ENCODE assay signal across 23 mouse cellular contexts in genomic region chr5:122084470-122084869, GRCm38 (mm10). TPM values are rescaled to one million over a fixed set of nuclear protein-coding genes. Genes with fewer than 3 reads are reported as not detected.
A peak's percentile ranks its signal among the peaks of the same experiment; 100 is the strongest.
DNase-seq lines count a peak whose midpoint lies in the region; ATAC-seq lines count a peak whose summit lies in the region.
"Had no signal": no experiment of that assay in that cellular context is flagged by ENCODE, and none has a peak within 500 bp of the region (broad histone marks: within the 10 kb centered on the region; RNA-seq: fewer than 3 reads in every experiment).

No protein-coding gene starts in this region.

- no peak overlapping the region for H3K27ac ChIP-seq in intestine, embryonic 15.5 days
- no peak overlapping the region for H3K27ac ChIP-seq in intestine, embryonic 16.5 days (ENCODE audit: low read length)
- no peak overlapping the region for H3K27ac ChIP-seq in liver, embryonic 13.5 days
- no peak overlapping the region for H3K27ac ChIP-seq in midbrain, embryonic 11.5 days (ENCODE audit: low read depth, low read length)
- H3K27ac ChIP-seq: embryonic facial prominence, embryonic 10.5 days; forebrain, embryonic 10.5 days; hindbrain, embryonic 13.5 days had no signal

- H3K36me3 ChIP-seq in intestine, embryonic 15.5 days, result no peaks in the 10 kb centered on the region
- H3K36me3 ChIP-seq in intestine, embryonic 16.5 days (ENCODE audit: control insufficient read depth, insufficient read depth, low read length), result no peaks in the 10 kb centered on the region
- no peaks in the 10 kb centered on the region for H3K36me3 ChIP-seq in liver, embryonic 13.5 days
- no peaks in the 10 kb centered on the region for H3K36me3 ChIP-seq in midbrain, embryonic 11.5 days (ENCODE audit: control insufficient read depth, insufficient read depth, low read length)
- H3K36me3 ChIP-seq: embryonic facial prominence, embryonic 10.5 days; forebrain, embryonic 10.5 days; heart, embryonic 10.5 days; heart, embryonic 15.5 days; hindbrain, embryonic 13.5 days had no signal

- 0 out of 2 replicates have a peak, but pooled peaks cover 5% of the 10 kb centered on the region for H3K4me1 ChIP-seq in intestine, embryonic 15.5 days (replicated peaks)
- 0 out of 2 replicates have a peak, but pooled peaks cover 2% of the 10 kb centered on the region for H3K4me1 ChIP-seq in intestine, embryonic 16.5 days (ENCODE audit: control insufficient read depth, insufficient read depth, low read length)
- H3K4me1 ChIP-seq in liver, embryonic 13.5 days (replicated peaks), result peaks cover 18% of the 10 kb centered on the region
- H3K4me1 ChIP-seq in midbrain, embryonic 11.5 days (ENCODE audit: control insufficient read depth, insufficient read depth, low read length), result no peaks in the 10 kb centered on the region
- H3K4me1 ChIP-seq: embryonic facial prominence, embryonic 10.5 days; forebrain, embryonic 10.5 days had no signal

- peak; percentile 20 for DNase-seq in c-Kit-positive CD71-positive TER-119-positive erythroid progenitor cells, embryonic 14.5 days (ENCODE audit: low spot score)
- no peak for DNase-seq in liver, embryonic 13.5 days
- no peak for DNase-seq in lung, postnatal 14 days
- DNase-seq in midbrain, embryonic 11.5 days (ENCODE audit: low spot score, missing footprints), result no peak
- DNase-seq in gastrocnemius, postnatal 10 days, result no peak
- DNase-seq: adrenal gland, postnatal 10 days; cerebellum, adult 18-20 months; cerebellum, adult 9-11 months; gastrocnemius, adult 2 months; gastrocnemius, postnatal 36 days; heart, adult 11 months; heart, postnatal 14 days had no signal

- H3K27me3 ChIP-seq in intestine, embryonic 15.5 days (replicated peaks), result no peaks in the 10 kb centered on the region
- H3K27me3 ChIP-seq in intestine, embryonic 16.5 days (replicated peaks; ENCODE audit: control insufficient read depth, insufficient read depth, low read length), result no peaks in the 10 kb centered on the region
- no peaks in the 10 kb centered on the region for H3K27me3 ChIP-seq in liver, embryonic 13.5 days
- no peaks in the 10 kb centered on the region for H3K27me3 ChIP-seq in midbrain, embryonic 11.5 days (ENCODE audit: control insufficient read depth, insufficient read depth, low read length)
- H3K27me3 ChIP-seq: heart, embryonic 15.5 days had no signal

- H3K9ac ChIP-seq in intestine, embryonic 15.5 days, result no peak overlapping the region
- H3K9ac ChIP-seq in intestine, embryonic 16.5 days (ENCODE audit: low read depth, low read length), result no peak overlapping the region
- H3K9ac ChIP-seq in liver, embryonic 13.5 days, result no peak overlapping the region
- H3K9ac ChIP-seq in midbrain, embryonic 11.5 days (ENCODE audit: low read length), result no peak overlapping the region
- H3K9ac ChIP-seq: hindbrain, embryonic 13.5 days had no signal

- ATAC-seq in intestine, embryonic 15.5 days, result peak; percentile 51; the same call in 1 of the 2 replicates
- no peak; the same call in 1 of the 2 replicates for ATAC-seq in intestine, embryonic 16.5 days
- peak; percentile 51; the same call in 1 of the 2 replicates for ATAC-seq in liver, embryonic 13.5 days (ENCODE audit: low read depth)
- no peak for ATAC-seq in midbrain, embryonic 11.5 days (ENCODE audit: low FRiP score)
- ATAC-seq: forebrain, embryonic 14.5 days had no signal

- no peaks in the 10 kb centered on the region for H3K9me3 ChIP-seq in intestine, embryonic 15.5 days
- 0 out of 2 replicates have a peak, but pooled peaks cover 2% of the 10 kb centered on the region for H3K9me3 ChIP-seq in intestine, embryonic 16.5 days (ENCODE audit: control insufficient read depth, low read length)
- H3K9me3 ChIP-seq in liver, embryonic 13.5 days (replicated peaks), result no peaks in the 10 kb centered on the region; the same call in 1 of the 2 replicates
- H3K9me3 ChIP-seq in midbrain, embryonic 11.5 days (ENCODE audit: control insufficient read depth, low read length), result no peaks in the 10 kb centered on the region
- H3K9me3 ChIP-seq: embryonic facial prominence, embryonic 10.5 days; heart, embryonic 10.5 days; heart, embryonic 15.5 days; hindbrain, embryonic 13.5 days had no signal

- H3K4me2 ChIP-seq in intestine, embryonic 15.5 days (replicated peaks), result no peak overlapping the region
- no peak overlapping the region for H3K4me2 ChIP-seq in intestine, embryonic 16.5 days (ENCODE audit: low read depth, low read length)
- H3K4me2 ChIP-seq in liver, embryonic 13.5 days, result no peak overlapping the region
- no peak overlapping the region for H3K4me2 ChIP-seq in midbrain, embryonic 11.5 days
- H3K4me2 ChIP-seq: heart, embryonic 15.5 days; hindbrain, embryonic 13.5 days had no signal

- H3K4me3 ChIP-seq in intestine, embryonic 15.5 days (replicated peaks), result no peak overlapping the region
- H3K4me3 ChIP-seq in intestine, embryonic 16.5 days (ENCODE audit: low read length), result no peak overlapping the region
- no peak overlapping the region for H3K4me3 ChIP-seq in liver, embryonic 13.5 days (replicated peaks)
- H3K4me3 ChIP-seq in midbrain, embryonic 11.5 days (ENCODE audit: low read depth, low read length), result no peak overlapping the region
- H3K4me3 ChIP-seq: embryonic facial prominence, embryonic 10.5 days; erythroblast, embryonic 14.5 days; forebrain, embryonic 10.5 days; heart, embryonic 10.5 days; heart, embryonic 15.5 days; hindbrain, embryonic 13.5 days had no signal

- 55% methylated on average over 3 of the region's 3 CpGs for WGBS in intestine, embryonic 15.5 days
- 63% methylated on average over 3 of the region's 3 CpGs for WGBS in intestine, embryonic 16.5 days
- 34% methylated on average over 3 of the region's 3 CpGs for WGBS in liver, embryonic 13.5 days (ENCODE audit: insufficient replicate concordance)
- 84% methylated on average over 3 of the region's 3 CpGs for WGBS in midbrain, embryonic 11.5 days

RNA-seq across cellular contexts. Expression of gene Myl2, which starts 16.3 kb away (rescaled TPM):
- polyA plus RNA-seq in intestine, embryonic 15.5 days (2015; fragmentation: Nextera tagmentation; extraction: Ambion mirVana), result 0.45 and 0.62 TPM in 2 replicates
- polyA plus RNA-seq in intestine, embryonic 16.5 days (2015; fragmentation: Nextera tagmentation; extraction: Ambion mirVana), result 0.87 and 1.9 TPM in 2 replicates
- 0.70 and 11.9 TPM in 2 replicates for polyA plus RNA-seq in liver, embryonic 13.5 days (2015; fragmentation: Nextera tagmentation; extraction: Ambion mirVana)
- polyA plus RNA-seq in midbrain, embryonic 11.5 days (2014; fragmentation: Nextera tagmentation; extraction: Ambion mirVana), result 0.29 TPM in 1 of 2 replicates, not detected in the other
- total RNA-seq in gastrocnemius, postnatal 10 days (2021), result 100 to 1,000 TPM; 526 to 721 TPM
- total RNA-seq: hematopoietic stem cell, adult 5-6 weeks had no signal
- polyA plus RNA-seq: C2C12; embryonic facial prominence, embryonic 10.5 days; erythroblast, embryonic 14.5 days; forebrain, embryonic 10.5 days had no signal

RNA-seq across cellular contexts. Expression of gene Cux2, which starts 34.6 kb away (rescaled TPM):
- 6.9 and 7.1 TPM in 2 replicates for polyA plus RNA-seq in intestine, embryonic 15.5 days (2015; fragmentation: Nextera tagmentation; extraction: Ambion mirVana)
- 4.3 and 4.8 TPM in 2 replicates for polyA plus RNA-seq in intestine, embryonic 16.5 days (2015; fragmentation: Nextera tagmentation; extraction: Ambion mirVana)
- polyA plus RNA-seq in liver, embryonic 13.5 days (2015; fragmentation: Nextera tagmentation; extraction: Ambion mirVana), result 0.59 and 0.88 TPM in 2 replicates
- 11.1 and 12.6 TPM in 2 replicates for polyA plus RNA-seq in midbrain, embryonic 11.5 days (2014; fragmentation: Nextera tagmentation; extraction: Ambion mirVana)
- total RNA-seq in gastrocnemius, postnatal 10 days (2021), result 1 to 10 TPM; 1.1 to 1.5 TPM
- total RNA-seq: hematopoietic stem cell, adult 5-6 weeks had no signal

RNA-seq across cellular contexts. Expression of gene Ccdc63, which starts 56.2 kb away (rescaled TPM):
- not detected in 2 replicates for polyA plus RNA-seq in intestine, embryonic 15.5 days (2015; fragmentation: Nextera tagmentation; extraction: Ambion mirVana)
- not detected in 2 replicates for polyA plus RNA-seq in intestine, embryonic 16.5 days (2015; fragmentation: Nextera tagmentation; extraction: Ambion mirVana)
- polyA plus RNA-seq in liver, embryonic 13.5 days (2015; fragmentation: Nextera tagmentation; extraction: Ambion mirVana), result 0.14 TPM in 1 of 2 replicates, not detected in the other
- polyA plus RNA-seq in midbrain, embryonic 11.5 days (2014; fragmentation: Nextera tagmentation; extraction: Ambion mirVana), result 0.03 TPM in 1 of 2 replicates, not detected in the other
- total RNA-seq in gastrocnemius, postnatal 10 days (2021), result not detected
- total RNA-seq: adrenal gland, postnatal 10 days; gastrocnemius, adult 2 months; gastrocnemius, postnatal 36 days; heart, postnatal 14 days had no signal
- polyA plus RNA-seq: C2C12; embryonic facial prominence, embryonic 10.5 days; erythroblast, embryonic 14.5 days; forebrain, embryonic 10.5 days; forebrain, embryonic 14.5 days; hindbrain, embryonic 13.5 days had no signal

Comparison
In these comparisons a context has a peak if more than half of its experiments do, and no peak if none do; other contexts are left out.
1. ATAC-seq: peak in intestine, embryonic 15.5 days (single experiment) and liver, embryonic 13.5 days (single experiment); none in intestine, embryonic 16.5 days (single experiment) and midbrain, embryonic 11.5 days (single experiment).